Mouse (Mus musculus): ENCODE data around the gene Jund. TPM values are rescaled to one million over a fixed set of nuclear protein-coding genes. Genes with fewer than 3 reads are reported as not detected.

Jund gene
- 100 to 1,000 TPM; 219 to 272 TPM for total RNA-seq (2021)

DNA sequence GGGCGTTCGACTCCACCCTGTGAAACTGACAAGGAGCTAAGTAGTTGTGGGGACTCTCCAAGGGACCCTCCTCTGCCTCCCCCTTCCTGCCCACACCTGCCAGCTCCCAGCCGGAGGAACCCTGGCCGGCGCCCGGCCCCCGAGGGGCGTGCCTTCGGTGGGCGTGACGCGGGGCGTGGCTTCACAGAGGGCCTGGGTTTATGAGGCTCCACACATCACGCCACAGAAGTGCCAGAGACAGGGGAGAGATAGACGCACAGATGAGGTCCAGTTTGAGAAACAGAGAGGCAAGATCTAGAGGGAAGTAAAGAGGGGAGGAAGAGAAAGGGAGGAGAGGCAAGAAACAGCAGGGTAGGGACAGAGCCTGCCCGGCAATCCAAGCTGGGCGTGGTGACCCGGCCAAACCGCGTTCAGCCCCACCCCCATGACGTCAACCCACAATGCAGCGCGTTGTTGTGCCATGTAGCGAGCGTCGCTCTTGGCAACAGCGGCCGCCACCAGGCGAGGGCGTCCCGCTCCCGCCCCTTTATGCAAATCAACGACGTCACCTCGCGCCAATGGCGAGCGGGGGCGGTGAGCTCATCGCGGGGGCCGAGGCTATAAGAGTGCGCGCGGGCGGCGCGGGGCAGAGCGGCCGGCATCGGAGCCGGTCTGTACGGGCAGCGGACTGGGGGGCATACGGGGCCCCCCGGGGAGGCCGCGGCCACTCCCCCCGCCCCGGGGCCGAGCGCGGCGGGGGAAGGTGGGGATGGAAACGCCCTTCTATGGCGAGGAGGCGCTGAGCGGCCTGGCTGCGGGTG lies at the start of gene Jund:
TSS of gene Jund (plus strand) at position 640 of the 800 bp plus-strand sequence.
- intact Hi-C loops (cut with DNase I), result loop anchor here (1.0 kb wide), 1 partner anchor 25 kb away; the partner anchor contains the start of gene Lsm4

GRCm38 (mm10) chr8:70649324-70649723 lies 49.4 kb upstream of the Jund start:
- intact Hi-C loops (cut with DNase I), result no loop called here
- peak in 1 of 2 experiments; percentile 25 for DNase-seq (ENCODE audit: low spot score in 2 of 2)

More for the DNA sequence above, at the start of gene Jund:
- DNase-seq (ENCODE audit: low spot score in 2 of 2), result peak; percentile 99 to 100

GRCm38 (mm10) chr8:70650351-70650750 lies 48.4 kb upstream of the Jund start:
- DNase-seq (ENCODE audit: low spot score in 2 of 2), result no peak
- intact Hi-C loops (cut with DNase I), result no loop called here

GRCm38 (mm10) chr8:70653226-70653625 lies 45.5 kb upstream of the Jund start:
- no peak for DNase-seq (ENCODE audit: low spot score in 2 of 2)
- intact Hi-C loops (cut with DNase I), result no loop called here

DNA sequence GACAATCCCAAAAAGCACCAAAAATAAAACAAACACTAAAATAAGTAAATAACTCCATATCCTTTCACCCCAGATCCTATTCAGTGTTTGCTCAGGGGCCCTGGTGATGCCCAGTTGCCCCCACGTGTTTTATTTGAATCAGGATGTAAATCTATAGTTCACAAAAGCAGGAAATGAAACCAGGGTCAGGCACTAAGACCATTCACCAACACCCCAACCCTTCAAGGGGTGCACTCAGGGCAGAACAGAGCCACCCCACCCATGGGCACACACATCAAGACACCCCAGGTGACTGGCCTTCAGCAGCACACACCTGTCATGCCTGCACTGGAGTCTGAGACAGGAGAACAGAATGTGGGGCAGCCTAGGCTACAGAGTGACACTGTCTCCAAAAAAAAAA lies 44.6 kb upstream of the Jund start:
- no peak for DNase-seq (ENCODE audit: low spot score in 2 of 2)
- intact Hi-C loops (cut with DNase I), result no loop called here

DNA sequence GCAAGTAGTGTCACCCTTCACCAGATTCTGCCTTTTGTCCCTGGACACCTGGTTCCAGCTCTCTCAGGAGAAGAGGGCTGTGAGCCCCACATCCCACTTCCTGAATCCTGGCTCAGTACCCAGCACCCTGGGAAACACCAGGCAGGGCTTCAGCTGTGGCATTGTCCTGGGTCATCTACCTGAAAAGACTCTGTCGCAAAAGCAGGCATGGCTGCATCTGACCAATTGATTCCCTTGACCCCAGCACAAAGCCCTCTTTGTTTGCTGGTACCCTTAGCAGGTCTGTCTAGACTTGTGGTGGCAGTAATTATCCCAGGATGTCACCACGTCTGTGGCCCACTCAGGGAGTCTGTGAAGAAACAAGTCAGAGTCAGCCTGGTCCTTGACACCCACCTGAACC lies 43.3 kb upstream of the Jund start:
- no peak for DNase-seq (ENCODE audit: low spot score in 2 of 2)
- intact Hi-C loops (cut with DNase I), result no loop called here

- DNase-seq (ENCODE audit: low spot score in 2 of 2), result no peak
- intact Hi-C loops (cut with DNase I), result no loop called here
Measured at GRCm38 (mm10) chr8:70656193-70656790, 42.5 kb upstream of the Jund start.

- intact Hi-C loops (cut with DNase I), result no loop called here
- no peak for DNase-seq (ENCODE audit: low spot score in 2 of 2)
Measured at GRCm38 (mm10) chr8:70657214-70657613, 41.5 kb upstream of the Jund start.

DNA sequence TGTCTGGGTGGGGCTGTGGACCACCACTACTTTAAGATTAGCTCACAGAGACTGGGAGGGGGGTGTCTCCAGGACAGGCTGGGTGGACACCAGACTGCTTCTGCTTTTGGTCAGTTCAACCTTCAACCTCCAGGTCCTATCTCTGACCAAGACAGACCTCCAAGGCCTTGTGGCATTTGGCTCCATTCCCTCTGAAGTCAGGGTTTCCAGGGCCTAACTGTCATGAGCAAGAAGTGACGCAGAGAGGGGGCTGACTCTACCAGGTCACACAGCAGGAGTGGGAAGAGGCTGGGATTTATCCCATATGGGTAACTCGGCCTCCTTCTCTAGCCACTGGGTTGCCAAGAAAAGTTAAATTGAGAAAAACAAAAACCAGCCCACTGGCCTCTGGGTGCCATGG lies 41.0 kb upstream of the Jund start:
- intact Hi-C loops (cut with DNase I), result no loop called here

DNA sequence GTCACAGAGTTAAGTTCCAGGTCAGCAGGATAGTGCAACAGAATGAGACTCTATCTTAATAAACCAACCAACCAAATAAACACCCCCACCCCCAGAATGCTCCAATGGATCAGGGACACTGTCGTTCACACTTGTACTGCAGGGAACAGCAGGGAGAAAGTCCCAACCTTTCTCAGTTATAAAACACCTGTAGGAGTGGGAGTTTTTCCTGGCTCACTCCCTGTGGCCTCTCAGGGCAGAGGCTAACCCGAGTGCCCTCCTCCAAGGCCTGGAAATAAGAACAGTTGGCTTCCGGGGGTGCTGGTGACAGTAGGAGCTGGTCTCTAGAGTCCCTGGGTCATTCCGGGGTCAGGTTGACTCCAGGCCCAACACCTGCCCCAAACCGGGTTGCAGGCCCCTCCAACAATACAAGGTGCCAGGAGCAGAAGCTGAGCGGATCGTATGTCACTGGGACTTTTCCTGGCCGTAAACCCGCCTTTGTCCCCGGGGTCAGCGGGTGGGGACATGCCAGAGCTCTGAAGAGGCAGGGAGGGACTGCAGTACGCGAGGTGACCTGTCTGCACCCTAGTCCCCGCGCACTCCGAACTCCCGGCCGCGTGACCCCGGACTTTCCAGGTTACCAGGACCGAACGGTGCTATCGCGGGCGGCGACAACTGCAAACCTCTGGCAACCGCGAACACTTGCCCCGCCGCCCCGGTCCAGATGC lies 39.7 kb upstream of the Jund start:
- peak in 1 of 2 experiments; percentile 36 for DNase-seq (ENCODE audit: low spot score in 2 of 2)
- intact Hi-C loops (cut with DNase I), result no loop called here

More for the DNA sequence above, 41.0 kb upstream of the Jund start:
- DNase-seq (ENCODE audit: low spot score in 2 of 2), result no peak

DNA sequence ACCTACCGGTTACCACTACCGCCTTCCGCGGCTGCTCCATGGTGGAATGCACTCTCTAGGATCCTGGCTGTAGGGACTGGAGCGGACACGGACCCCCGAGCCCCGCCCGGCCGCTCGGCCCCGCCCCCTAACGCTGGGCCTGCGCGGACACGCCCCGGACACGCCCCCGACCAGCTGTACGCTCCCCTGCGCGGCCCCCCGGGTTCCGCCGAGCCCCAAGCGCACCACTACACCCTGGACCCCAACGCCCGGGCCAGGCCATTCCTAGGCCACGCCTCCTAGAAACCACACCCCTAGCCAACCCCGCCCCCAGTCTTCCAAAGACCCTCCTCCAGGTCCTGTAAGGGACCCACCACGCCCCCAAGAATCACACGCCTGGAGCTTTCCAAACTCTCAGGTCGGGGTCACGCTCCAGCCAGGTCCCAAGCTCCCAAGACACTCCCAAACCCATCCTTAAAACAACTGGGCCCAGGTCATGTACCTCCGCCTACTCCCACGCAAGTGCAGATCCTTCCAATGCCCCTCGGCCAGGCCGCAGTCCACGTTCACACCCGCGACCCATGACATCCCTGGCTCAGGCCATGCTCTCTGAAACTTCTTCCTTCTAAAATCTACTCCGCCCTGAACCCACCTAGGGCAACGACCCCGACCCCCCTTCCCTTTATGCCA lies 39.0 kb upstream of the Jund start:
- intact Hi-C loops (cut with DNase I), result loop anchor here (5.0 kb wide), 1 partner anchor 32 kb away; no protein-coding TSS in a partner anchor

DNA sequence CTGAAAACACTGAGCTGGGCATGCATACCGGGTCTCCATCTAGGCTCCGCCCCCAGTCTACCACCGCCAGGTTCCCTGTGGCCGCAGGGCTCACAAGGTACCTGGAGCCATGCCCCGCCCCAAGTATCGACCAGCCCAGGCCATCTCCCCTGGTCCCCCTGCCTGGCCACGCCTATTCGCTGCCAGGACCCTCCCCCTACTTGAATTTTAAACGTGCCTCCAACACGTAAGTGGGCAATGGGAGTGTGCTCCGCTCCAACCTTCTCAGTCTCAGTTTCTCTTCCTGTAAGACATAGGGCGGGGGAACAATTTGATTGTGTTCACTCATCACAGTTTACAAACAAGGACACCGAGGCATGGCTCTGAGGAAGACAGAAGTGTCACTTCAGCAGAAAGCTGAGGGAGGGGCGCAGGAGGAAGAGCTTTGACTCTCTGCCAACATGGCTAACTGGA lies 38.5 kb upstream of the Jund start, which contains the start of gene Pgpep1:
TSS of gene Pgpep1 (minus strand) at position 116 of the 453 bp plus-strand sequence.
- DNase-seq (ENCODE audit: low spot score in 2 of 2), result no peak
- intact Hi-C loops (cut with DNase I), result loop anchor here (5.0 kb wide), 1 partner anchor 33 kb away; no protein-coding TSS in a partner anchor

More for the DNA sequence above, 39.0 kb upstream of the Jund start:
- peak; percentile 66 to 73 for DNase-seq (ENCODE audit: low spot score in 2 of 2)

GRCm38 (mm10) chr8:70663691-70664090 lies 35.1 kb upstream of the Jund start:
- intact Hi-C loops (cut with DNase I), result loop anchor here (5.0 kb wide), 1 partner anchor 36 kb away; no protein-coding TSS in a partner anchor
- no peak for DNase-seq (ENCODE audit: low spot score in 2 of 2)

GRCm38 (mm10) chr8:70664631-70665030 lies 34.1 kb upstream of the Jund start:
- no peak for DNase-seq (ENCODE audit: low spot score in 2 of 2)
- intact Hi-C loops (cut with DNase I), result loop anchor here (5.0 kb wide), 1 partner anchor 37 kb away; no protein-coding TSS in a partner anchor

DNA sequence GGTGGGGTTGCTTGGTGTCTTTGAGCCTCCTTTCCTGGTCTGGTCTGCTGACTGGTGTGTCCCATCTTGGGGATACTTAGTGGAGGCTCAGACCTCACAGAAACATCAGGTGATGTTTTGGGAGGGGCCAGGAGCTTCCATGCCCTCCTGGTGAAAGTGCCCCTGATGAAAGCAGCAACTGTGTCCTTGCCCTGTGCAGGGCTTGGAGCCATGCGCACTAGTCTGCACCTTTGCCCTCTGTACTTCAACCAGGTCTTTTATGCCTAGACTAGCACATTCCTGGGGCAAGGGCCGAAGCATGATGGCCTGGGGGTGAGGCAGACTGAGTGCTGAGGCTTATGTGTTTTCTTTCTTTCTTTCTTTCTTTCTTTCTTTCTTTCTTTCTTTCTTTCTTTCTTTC lies 33.1 kb upstream of the Jund start:
- intact Hi-C loops (cut with DNase I), result no loop called here
- no peak for DNase-seq (ENCODE audit: low spot score in 2 of 2)

DNA sequence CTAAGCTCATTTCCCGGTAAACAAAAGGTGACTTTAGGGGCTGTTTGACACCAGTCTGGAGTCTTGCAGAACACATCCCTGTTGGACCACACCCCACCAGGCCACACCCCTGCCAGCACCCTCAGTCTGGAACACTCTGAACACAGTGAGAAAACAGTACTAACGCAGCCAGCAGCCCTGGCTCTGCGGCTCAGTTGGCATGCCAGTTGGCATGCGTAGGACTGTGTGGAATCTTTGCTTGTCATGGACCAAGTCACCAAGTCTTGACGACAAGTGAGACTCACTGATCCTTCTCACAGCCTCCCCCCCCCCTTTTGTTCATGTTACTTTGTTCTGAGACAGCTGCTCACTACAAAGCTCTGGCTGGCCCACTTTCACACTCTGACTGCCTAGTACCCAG lies 31.7 kb upstream of the Jund start:
- intact Hi-C loops (cut with DNase I), result no loop called here
- DNase-seq (ENCODE audit: low spot score in 2 of 2), result peak; percentile 31 to 60

GRCm38 (mm10) chr8:70671615-70672324 lies 27.0 kb upstream of the Jund start:
- intact Hi-C loops (cut with DNase I), result no loop called here
- DNase-seq (ENCODE audit: low spot score in 2 of 2), result no peak

DNA sequence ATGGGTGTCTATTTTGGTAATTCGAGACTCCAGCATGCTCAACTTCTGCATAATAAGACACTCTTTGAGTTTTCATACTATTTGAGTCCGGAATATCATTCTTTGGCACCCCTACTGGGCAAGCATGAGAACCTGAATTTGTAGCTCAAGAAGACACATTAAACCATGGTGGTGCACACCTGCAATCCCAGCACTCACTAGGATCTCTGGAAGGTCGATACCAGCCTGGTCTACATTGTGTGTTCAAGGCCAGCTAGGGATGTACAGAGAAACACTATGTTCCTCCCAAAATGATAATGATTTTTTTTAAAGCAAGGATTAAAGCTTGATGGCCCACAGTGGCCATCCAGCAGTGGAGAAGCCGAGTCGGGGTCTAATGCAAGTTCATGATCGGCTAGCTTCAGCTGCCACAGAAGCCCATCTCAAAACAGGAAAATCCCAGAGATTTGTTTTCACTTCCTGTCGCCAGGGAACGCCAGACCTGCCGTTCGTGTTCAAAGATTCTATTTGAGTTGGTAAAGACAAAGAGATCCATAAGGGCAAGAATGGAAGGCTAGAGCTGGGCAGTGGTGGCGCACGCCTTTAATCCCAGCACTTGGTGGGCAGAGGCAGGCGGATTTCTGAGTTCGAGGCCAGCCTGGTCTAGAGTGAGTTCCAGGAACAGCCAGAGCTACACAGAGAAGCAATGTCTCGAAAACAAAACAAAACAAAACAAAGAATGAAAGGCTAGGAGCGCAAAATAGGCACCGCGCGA lies 26.2 kb upstream of the Jund start:
- intact Hi-C loops (cut with DNase I), result loop anchor here (1.0 kb wide), 1 partner anchor 26 kb away; the partner anchor contains the start of gene Jund
- no peak for DNase-seq (ENCODE audit: low spot score in 2 of 2)
